Comparison of ENCODE assay signal across 28 mouse cellular contexts in the genomic region with DNA sequence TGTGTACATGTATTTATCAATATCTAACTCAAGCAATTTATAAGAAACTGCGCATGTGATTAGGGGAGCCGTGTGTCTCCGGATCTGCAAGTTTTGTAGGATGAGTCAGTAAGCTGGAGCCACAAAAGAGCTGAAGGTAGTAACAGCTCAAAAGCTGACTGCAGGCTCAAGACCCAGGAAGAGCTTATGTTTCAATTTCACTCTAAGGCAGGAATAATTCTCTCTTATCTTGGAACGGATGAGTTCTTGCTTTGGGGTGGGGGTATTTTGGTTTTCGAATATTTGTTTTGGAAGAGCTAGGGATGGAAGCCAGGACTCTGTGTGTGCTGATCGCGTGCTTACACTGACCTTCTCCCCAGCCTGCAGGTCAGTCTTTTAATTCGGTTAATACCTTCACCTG.
"Had no signal": no experiment of that assay in that cellular context is flagged by ENCODE, and none has a peak within 500 bp of the region (broad histone marks: within the 10 kb centered on the region; RNA-seq: fewer than 3 reads in every experiment).

No protein-coding gene starts in this region.

- ATAC-seq: forebrain, embryonic 13.5 days; forebrain, embryonic 14.5 days; forebrain, embryonic 15.5 days; forebrain, embryonic 16.5 days; forebrain, postnatal 0 days had no signal

- H3K36me3 ChIP-seq: embryonic facial prominence, embryonic 10.5 days; embryonic facial prominence, embryonic 12.5 days; embryonic facial prominence, embryonic 13.5 days; embryonic facial prominence, embryonic 15.5 days; forebrain, embryonic 10.5 days; forebrain, embryonic 12.5 days; forebrain, embryonic 15.5 days had no signal

- H3K4me1 ChIP-seq: embryonic facial prominence, embryonic 10.5 days; embryonic facial prominence, embryonic 12.5 days; embryonic facial prominence, embryonic 13.5 days; embryonic facial prominence, embryonic 15.5 days; forebrain, embryonic 10.5 days; forebrain, embryonic 12.5 days; forebrain, embryonic 13.5 days; forebrain, embryonic 15.5 days had no signal

- DNase-seq: cerebellum, adult 2 months; cerebellum, adult 8-10 months; cerebellum, adult 9-10 months; cerebellum, adult 9-11 months; cerebellum, postnatal 10 days; cerebellum, postnatal 14 days; cerebellum, postnatal 25 days; cerebellum, postnatal 36 days; embryo, embryonic 11 days; forebrain, postnatal 0 days; gastrocnemius, adult 2 months; gastrocnemius, postnatal 10 days; gastrocnemius, postnatal 14 days; gastrocnemius, postnatal 25 days; gastrocnemius, postnatal 36 days; heart, adult 18-20 months; heart, adult 2 months had no signal

- H3K4me3 ChIP-seq: embryonic facial prominence, embryonic 10.5 days; embryonic facial prominence, embryonic 12.5 days; embryonic facial prominence, embryonic 13.5 days; embryonic facial prominence, embryonic 15.5 days; erythroblast, embryonic 14.5 days; forebrain, embryonic 10.5 days; forebrain, embryonic 12.5 days; forebrain, embryonic 13.5 days; forebrain, embryonic 15.5 days; gastrocnemius, adult 2 months; heart, adult 2 months had no signal

- H3K9me3 ChIP-seq: embryonic facial prominence, embryonic 10.5 days; embryonic facial prominence, embryonic 12.5 days; embryonic facial prominence, embryonic 13.5 days; embryonic facial prominence, embryonic 15.5 days; forebrain, embryonic 10.5 days; forebrain, embryonic 12.5 days; forebrain, embryonic 13.5 days; forebrain, embryonic 15.5 days had no signal

- H3K27ac ChIP-seq: embryonic facial prominence, embryonic 10.5 days; embryonic facial prominence, embryonic 12.5 days; embryonic facial prominence, embryonic 13.5 days; embryonic facial prominence, embryonic 15.5 days; forebrain, embryonic 10.5 days; forebrain, embryonic 12.5 days; forebrain, embryonic 13.5 days; forebrain, embryonic 15.5 days; gastrocnemius, adult 2 months; heart, adult 2 months had no signal

- H3K9ac ChIP-seq: embryonic facial prominence, embryonic 12.5 days; embryonic facial prominence, embryonic 13.5 days; embryonic facial prominence, embryonic 15.5 days; forebrain, embryonic 12.5 days; forebrain, embryonic 13.5 days; forebrain, embryonic 15.5 days; forebrain, postnatal 0 days had no signal

- H3K4me2 ChIP-seq: embryonic facial prominence, embryonic 12.5 days; embryonic facial prominence, embryonic 13.5 days; embryonic facial prominence, embryonic 15.5 days; forebrain, embryonic 12.5 days; forebrain, embryonic 13.5 days; forebrain, embryonic 15.5 days had no signal

- H3K27me3 ChIP-seq: embryonic facial prominence, embryonic 12.5 days; embryonic facial prominence, embryonic 13.5 days; embryonic facial prominence, embryonic 15.5 days; forebrain, embryonic 12.5 days; forebrain, embryonic 13.5 days; forebrain, embryonic 15.5 days had no signal
